Mouse (Mus musculus) heart, adult 2 months (tissue): ENCODE measurements at regions not wholly inside any gene's neighbourhood (a gene's known extent, or its start where the extent isn't known, plus 50 kb on each side); places are given as distances from the start of the nearest gene placed in this dataset.

Source experiments
- CTCF ChIP-seq: fragments of 200-600 bp; IDR thresholded peaks from 2 replicates; pipeline ENCODE4 v1.8.1; 2022; ENCODE audit warnings: antibody characterized with exemption, mild to moderate bottlenecking, moderate library complexity
- EP300 ChIP-seq: fragments of 200-500 bp; IDR thresholded peaks from 2 replicates; pipeline ENCODE4 v1.6.1; 2011; ENCODE audit warnings: low read depth, low read length, control low read depth; ENCODE audit not compliant: insufficient read depth

- no peak for TF ChIP-seq EP300
- TF ChIP-seq CTCF, result no peak
Observed at GRCm38 (mm10) chr9:113340838-113341237, 367.2 kb downstream of the Pdcd6ip start.
